Mouse (Mus musculus): ENCODE measurements around the gene Notch2.

- TF ChIP-seq CTCF (IDR thresholded peaks at IDR 0.05; ENCODE audit: control insufficient read depth, insufficient read depth, insufficient read length) (no peak), USF1 (IDR thresholded peaks at IDR 0.05; ENCODE audit: low read depth) (no peak), MAX (IDR thresholded peaks at IDR 0.05) (no peak), CEBPB (IDR thresholded peaks at IDR 0.05; ENCODE audit: low read depth) (no peak), MYOG (IDR thresholded peaks at IDR 0.05; ENCODE audit: control insufficient read depth, extremely low read depth, insufficient read length) (no peak), FOSL1 (IDR thresholded peaks at IDR 0.05; ENCODE audit: insufficient read depth, low read length, poor library complexity, severe bottlenecking) (no peak)
These were observed 48.5 kb downstream of the Notch2 start for GRCm38 (mm10) chr3:98061661-98062330.
